Mouse (Mus musculus) liver, embryonic 14.5 days (tissue): ENCODE results near the gene Actn1.

Source experiments
- CTCF ChIP-seq: IDR thresholded peaks from 2 replicates; pipeline ENCODE4 v1.5.1; 2016; ENCODE audit warnings: antibody characterized with exemption, low read depth, control low read depth
- EP300 ChIP-seq: IDR thresholded peaks from 2 replicates; pipeline ENCODE4 v1.6.1; 2016; ENCODE audit warnings: antibody characterized with exemption, low read depth

GRCm38 (mm10) chr12:80290483-80290882 is 30.3 kb upstream of the Actn1 start:
- no peak for TF ChIP-seq CTCF
- no peak for TF ChIP-seq EP300
